Mouse (Mus musculus): ENCODE results near the gene Fras1.

DNA sequence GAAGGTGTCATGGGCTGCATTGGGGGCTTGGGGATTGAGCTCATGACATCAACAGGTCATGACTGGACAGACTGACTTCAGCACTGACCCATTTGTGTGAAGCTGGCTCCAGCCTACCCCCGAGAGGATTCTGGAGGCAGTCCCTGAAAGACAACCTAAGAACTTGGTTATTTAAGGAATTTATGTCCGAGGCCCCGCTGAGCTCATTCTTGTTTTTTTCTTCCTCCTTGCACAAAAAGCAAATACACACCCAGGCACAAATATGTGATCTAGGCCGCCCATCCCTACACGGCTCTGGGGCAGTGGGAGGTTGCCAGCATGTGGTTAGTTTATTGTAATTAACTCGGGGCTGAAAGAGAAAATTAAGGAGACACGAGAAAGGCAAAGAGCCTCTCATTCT lies 428.4 kb downstream of the Fras1 start:
- TF ChIP-seq CTCF (IDR thresholded peaks at IDR 0.05; ENCODE audit: insufficient read depth, low read depth, low read length), result no peak
- no peak for TF ChIP-seq POLR2A (IDR thresholded peaks at IDR 0.05; ENCODE audit: insufficient read depth, low read depth, low read length)

Measured in olfactory bulb, adult 2 months (tissue).